Mouse (Mus musculus) retina, postnatal 1 day (tissue): Measurements from ENCODE around the gene Npcd.
A peak's percentile ranks its signal among the peaks of the same experiment; 100 is the strongest.

Experiments used
- DNase-seq: peaks from one replicate; pipeline ENCODE4 v3.0.0-alpha.2; 2012

Npcd gene

GRCm38 (mm10) chr15:79834130-79834880, at the start of gene Npcd, which contains the start of gene Cbx6:
Gene Npcd (minus strand): TSS chr15:79834237.
Gene Cbx6 (minus strand): TSS chr15:79834688.
- peak; percentile 98 for DNase-seq

DNA sequence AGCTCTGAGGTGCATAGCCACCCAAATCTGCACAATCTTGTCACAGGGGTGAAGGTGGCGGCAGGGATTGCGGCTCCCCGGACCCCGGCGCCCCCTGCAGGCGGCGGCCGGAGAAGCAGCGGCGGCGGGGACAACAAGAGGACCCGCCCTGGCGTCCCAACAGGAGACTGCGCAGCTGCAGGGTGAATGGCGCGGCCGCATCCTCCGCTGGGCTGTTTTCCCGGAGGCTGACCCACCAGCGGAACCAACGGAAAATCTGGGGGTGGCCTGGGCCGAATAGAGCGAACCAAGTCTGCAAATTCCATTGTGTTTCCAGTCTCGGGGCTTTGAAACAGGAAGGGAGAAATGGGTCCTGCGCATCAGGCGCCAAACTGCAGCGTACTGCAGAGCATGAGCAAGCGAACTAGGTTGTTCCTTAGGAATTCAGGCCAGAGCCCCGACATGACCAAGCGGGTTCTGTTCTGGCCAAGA, 49.4 kb upstream of the Npcd start:
- DNase-seq, result peak; percentile 94

DNA sequence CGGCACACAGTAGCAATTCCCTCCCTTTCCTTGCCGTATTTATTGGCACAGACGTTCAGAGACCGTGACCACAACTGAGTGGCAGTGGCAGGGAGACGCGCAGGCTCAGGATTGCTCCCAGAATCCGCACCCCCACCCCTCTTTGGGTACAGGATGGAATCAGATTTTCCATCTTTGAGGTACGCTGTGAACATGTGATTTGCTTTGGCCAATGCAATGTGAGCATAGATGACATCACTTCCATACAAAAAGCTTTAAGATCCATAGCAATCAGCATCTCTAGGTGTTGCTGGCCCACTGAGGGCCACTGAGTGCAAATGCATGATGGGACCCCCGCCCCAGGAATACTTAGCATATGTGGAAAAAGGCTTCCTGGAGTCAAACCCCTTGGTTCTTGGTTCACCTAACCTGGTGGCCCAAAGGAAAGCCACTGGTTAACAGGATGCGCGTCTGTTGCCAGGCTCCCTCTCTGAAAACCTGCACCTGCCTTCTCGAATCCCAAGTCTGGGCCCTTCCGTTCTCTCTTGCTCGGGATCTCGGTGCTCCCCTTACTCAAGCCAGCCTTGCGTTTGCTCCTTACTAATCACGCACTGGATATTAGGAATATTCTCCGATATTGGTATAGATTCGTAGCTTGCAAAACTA, 48.7 kb upstream of the Npcd start:
- peak; percentile 49 for DNase-seq

GRCm38 (mm10) chr15:79880477-79880876, 46.4 kb upstream of the Npcd start:
- no peak for DNase-seq

- DNase-seq, result peak; percentile 30
These were observed 45.3 kb upstream of the Npcd start for GRCm38 (mm10) chr15:79879319-79879718.

DNA sequence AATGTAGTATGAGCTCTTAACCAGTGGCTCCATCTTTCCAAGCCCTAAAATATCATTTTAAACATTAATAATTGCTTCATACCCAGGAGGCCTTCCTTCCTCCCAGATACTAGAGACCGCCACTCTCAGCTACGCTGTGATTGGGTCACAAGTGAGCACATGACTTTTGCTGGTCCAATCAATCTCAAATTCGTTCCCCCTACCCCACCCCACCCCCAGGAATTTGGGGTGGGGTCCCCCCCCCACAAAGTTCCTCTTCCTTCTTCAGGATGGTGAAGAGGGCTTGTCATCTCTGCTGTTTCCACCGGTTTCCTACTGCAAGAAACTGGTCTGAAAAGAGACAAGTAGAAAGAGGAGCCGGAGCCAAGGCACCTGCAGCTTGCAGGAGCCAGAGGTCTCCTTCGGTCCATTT, 44.7 kb upstream of the Npcd start:
- DNase-seq, result no peak

DNA sequence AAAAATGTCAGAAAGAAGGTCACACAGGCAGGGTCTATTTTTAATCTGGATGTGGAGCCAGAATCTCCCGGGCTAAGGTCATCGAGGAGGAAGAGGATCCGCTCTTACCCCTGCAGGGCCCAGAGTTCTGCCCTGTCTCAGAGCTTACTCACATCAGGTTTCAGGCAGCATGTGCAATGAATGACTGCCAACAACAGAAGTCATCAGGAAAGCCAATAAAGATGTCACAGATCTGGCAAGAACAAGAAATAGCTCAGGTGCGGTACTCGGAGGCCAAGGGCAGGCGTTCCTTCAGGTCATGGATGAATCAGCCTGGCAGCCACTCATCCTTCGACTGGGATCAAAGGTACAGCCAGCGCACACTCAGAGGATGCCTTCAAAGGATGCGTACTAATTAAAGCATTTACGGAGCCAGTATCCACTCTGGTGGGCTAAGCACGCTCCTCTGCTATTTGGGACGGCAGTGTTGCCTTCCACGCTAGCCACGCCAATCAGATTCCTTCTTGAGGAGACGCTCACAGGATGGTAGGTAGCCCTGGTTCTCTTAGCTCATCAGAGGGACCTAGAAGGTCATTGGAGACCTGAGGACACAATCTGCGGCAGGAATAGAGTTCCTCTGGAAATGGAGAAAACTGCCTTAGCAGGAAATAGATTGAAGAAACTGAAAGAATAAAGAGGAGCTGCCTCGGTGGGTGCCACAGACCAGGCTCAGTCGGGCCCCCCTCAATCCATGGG, 41.4 kb upstream of the Npcd start:
- DNase-seq, result no peak

DNA sequence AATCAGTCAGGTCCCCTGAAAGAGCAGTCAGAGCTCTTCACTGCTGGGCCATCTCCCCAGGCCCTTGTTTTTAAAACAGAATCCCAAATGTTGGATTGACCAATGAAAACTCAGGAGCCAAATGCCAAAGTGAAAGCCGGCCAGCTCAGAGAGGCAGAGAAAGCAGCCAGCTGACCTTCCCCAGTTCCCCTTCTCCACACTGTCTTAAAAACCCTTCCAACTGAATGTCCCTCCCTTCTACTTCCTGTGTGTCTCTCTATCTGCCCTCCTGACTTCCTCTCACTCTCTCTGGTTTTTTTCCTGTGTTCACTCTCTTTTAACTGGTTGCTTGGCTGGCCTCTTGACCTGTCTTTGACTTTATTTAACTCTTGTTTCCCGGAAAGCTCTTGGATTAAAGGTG, 40.0 kb upstream of the Npcd start:
- DNase-seq, result no peak

DNA sequence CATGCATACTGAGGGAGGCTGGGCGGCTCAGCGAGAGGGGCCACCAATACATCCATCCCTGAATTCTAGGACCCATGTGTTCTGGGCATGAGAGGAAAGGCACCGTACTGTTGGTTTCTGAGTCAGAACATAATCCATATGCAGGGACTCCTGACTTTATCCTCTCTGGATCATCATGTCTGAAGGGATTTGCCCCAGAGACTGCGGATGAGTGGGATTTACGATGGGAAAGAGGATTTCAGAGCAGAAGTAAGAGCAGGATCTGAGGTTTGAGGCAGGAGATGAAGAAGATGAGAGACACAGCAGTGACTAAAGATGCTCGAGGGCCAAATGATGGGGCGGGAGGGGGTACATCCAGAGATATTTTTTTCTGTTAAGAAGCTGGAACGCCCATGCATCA, 39.5 kb upstream of the Npcd start:
- peak; percentile 61 for DNase-seq

DNA sequence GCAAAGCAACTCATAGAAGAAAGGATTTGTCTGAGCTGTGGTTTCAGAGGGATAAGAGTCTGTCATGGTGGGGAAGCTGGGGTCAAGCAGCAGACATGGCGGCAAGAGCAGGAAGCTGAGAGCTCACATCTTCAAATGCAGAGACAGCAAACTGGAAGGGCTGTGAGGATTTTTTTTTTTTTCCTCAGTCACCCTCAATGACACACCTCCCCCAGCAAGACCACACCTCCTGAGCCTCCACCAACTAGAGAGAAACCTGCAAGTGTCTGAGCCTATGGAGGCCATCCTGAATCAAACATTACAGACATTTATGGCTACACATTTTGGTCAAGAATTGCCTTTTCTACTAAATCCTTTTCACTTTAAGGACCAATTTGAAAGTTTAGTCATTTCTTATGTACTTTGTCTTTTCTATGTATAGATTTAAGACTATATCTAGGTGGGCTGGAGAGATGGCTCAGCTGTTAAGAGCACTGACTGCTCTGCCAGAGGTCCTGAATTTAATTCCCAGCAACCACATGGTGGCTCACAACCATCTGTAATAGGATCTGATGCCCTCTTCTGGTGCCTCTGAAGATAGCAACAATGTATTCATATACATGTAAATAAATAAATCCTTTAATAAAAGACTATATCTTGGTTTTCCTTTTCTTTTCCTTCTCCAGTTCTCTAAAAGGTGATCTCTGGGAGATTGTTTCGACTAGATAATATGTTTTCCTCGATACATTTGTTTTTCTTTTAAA, 33.4 kb upstream of the Npcd start:
- DNase-seq, result no peak

DNA sequence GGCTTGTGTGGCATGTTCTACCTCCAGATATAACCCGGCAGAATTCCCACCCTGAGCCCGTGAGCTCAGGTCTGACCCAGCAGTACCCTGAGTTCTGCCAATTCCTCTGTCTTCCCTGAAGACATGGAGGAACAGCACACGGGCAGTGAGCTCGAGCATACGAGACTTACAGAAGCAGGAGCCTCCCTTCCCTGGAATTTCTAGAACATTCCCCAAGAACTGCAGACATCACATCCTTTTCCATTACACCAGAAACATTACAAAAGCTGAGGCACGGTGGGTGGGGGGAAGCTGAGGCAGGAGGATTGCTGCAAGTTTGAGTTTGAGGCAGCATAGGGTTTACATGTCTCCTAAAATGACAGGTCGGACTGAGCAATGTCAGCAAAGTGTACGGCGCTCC, 25.8 kb upstream of the Npcd start:
- DNase-seq, result no peak

- peak; percentile 62 for DNase-seq
These were observed 24.9 kb upstream of the Npcd start for GRCm38 (mm10) chr15:79858979-79859378.

GRCm38 (mm10) chr15:79850143-79850542, 16.1 kb upstream of the Npcd start:
- no peak for DNase-seq

- DNase-seq, result peak; percentile 55
These were observed 13.1 kb upstream of the Npcd start for GRCm38 (mm10) chr15:79847100-79847499.

DNA sequence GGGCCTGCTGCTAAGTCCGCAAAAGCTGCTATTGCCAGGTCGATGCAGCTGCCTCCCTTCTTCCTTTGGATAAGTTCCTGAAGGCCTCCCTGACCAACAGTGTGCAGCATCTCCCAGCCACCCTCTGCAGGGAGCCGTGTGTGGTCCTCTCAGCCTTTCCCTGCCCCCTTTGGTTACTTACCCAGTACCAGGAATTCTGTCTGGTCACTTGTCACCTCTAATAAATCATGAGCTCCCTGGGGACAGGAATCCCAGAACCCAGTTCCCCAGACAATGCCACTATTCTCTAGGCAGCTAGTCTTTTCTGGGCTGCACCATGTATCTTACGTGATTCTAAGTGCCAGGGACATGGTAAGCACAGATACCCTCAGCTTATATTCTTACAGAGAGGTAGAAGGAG, 11.9 kb upstream of the Npcd start:
- DNase-seq, result peak; percentile 94

DNA sequence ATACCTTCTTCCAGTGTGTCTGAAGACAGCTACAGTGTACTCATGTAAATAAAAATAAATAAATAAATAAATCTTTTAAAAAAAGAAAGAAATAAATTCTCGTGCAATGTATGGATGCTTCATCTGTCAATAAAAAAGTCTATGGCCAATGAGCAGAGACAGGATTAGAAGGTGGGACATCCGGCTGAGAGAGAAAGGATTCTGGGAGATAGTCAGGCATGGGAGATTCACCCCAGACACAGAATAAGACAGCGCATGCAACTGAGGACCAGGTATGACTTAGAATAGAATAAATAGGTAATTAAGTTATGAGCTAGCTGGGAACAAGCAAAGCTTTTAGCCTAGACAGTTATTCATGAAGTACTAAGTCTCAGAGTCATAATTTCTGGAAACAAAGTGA, 8.9 kb upstream of the Npcd start:
- no peak for DNase-seq

- no peak for DNase-seq
These were observed 6.2 kb upstream of the Npcd start for GRCm38 (mm10) chr15:79840281-79840680.

GRCm38 (mm10) chr15:79834881-79835260, 834 bp upstream of the Npcd start:
- DNase-seq, result no peak

- DNase-seq, result peak; percentile 47
These were observed 586 bp downstream of the Npcd start for GRCm38 (mm10) chr15:79833251-79834050.

DNA sequence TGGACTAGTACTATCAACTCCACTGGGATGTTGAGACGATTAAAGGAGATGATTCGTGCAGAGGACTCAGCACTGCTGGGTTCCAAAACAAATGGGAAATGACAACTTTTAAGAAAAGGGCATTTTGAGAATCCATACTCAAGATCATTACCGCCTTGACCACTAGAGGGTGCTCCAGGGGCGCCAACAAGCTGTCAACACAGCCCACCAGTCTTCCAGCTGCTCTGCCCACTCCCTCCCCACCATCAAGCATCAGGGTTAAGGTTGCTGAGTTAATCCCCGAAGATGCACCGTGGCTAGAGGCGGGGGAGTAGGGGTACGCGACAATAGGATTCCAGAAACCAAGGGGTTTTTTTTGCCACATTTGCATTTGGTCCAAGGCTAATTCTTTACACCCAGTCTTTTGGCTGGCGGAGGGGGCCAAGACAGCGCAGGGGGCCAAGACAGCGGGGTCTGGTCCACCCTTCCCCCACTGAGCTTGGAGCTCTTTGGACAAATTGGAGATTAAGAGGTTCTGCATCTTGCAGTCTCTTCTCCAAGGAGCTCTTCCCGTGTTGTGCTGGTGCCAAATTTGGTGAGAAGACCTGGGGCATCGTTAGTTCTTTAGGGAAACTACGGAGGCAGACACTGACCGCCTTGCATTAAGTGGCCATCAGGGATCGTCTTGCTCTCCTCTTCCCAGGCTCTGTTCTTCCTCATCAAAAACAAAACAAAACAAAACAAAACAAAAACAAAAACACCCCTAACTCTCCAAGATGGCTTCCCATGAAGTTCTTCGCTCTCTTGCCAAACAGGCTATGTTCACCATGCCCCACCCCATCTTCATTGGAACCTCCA, 1.8 kb downstream of the Npcd start:
- DNase-seq, result peak; percentile 89

DNA sequence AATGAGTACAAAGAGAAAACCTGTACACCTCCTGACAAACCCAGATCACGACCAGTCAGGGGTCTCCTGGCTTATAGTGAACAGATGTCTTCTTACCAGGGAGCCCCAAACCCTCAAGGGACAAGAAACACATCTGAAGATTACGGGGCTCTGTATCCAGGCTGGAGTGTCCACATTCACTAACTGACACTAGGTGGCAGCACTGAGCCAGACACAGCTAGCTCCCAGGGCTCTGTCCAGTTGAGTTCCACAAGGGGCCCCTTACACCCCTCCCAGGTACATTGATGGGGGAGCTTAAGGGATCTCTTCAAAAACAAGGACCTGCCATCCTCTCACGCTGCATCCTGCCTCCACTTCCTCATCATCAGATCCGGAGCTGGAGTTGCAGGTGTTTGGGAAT, 3.6 kb downstream of the Npcd start:
- DNase-seq, result peak; percentile 88
